8 mouse cellular contexts compared by ENCODE assay signal in the genomic region with DNA sequence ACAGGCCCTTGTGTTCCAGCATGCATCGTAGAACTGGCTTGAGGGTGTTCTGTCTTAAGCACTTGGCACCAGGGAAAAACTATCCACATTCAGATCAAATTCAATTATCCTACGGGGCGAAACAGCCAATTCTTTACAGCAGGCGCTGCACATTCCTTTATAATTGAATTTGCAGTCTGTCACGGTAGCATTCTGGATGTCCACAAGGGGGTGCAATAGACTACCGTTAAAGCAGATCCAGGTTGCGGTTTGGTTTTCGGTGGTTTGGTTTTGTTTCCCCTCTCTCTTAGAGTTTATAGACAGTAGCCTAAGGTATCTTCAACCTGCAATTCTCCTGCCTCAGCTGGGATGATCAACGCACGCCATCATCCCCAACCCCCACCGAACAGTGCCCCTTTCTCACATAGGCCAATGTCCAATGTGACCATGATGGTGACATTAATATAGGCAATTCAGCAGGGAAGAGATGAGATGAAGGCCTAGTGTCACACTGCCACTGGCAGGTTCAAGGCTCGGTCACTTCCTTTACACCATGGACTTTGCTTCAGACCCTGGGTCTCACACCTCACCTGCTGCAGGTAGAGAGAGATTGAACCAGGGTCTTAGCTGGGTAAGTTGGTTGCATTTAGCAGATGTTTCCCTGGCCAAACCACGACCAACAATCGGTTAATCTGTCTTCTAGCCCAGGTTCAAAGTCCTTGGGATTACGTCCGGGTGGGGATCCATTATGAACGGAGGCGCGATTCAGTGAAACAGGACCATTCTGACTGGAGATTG. TPM values are rescaled to one million over a fixed set of nuclear protein-coding genes. Genes with fewer than 3 reads are reported as not detected.
A peak's percentile ranks its signal among the peaks of the same experiment; 100 is the strongest.
DNase-seq lines count a peak whose midpoint lies in the region; ATAC-seq and TF ChIP-seq lines count a peak whose summit lies in the region.

No protein-coding gene starts in this region.

- no peaks in the 10 kb centered on the region for H3K36me3 ChIP-seq in forebrain, embryonic 13.5 days (ENCODE audit: poor library complexity, severe bottlenecking)
- H3K36me3 ChIP-seq in kidney, embryonic 14.5 days (ENCODE audit: control insufficient read depth, insufficient read depth, low read length), result peaks cover 3% of the 10 kb centered on the region; the same call in 1 of the 2 replicates
- H3K36me3 ChIP-seq in lung, embryonic 14.5 days (ENCODE audit: insufficient read depth), result no peaks in the 10 kb centered on the region; the same call in 1 of the 2 replicates
- no peaks in the 10 kb centered on the region for H3K36me3 ChIP-seq in splenic B cell, adult 2 months (ENCODE audit: control insufficient read depth, insufficient read depth, low read length, poor library complexity, severe bottlenecking)

- H3K27me3 ChIP-seq in forebrain, embryonic 13.5 days, result peaks cover 13% of the 10 kb centered on the region
- H3K27me3 ChIP-seq in kidney, embryonic 14.5 days (ENCODE audit: control insufficient read depth, insufficient read depth, low read length), result peaks cover 3% of the 10 kb centered on the region; the same call in 1 of the 2 replicates
- no peaks in the 10 kb centered on the region for H3K27me3 ChIP-seq in lung, embryonic 14.5 days (ENCODE audit: insufficient read depth, low read length)
- H3K27me3 ChIP-seq in splenic B cell, adult 2 months (ENCODE audit: control insufficient read depth, insufficient read depth, low read length, poor library complexity, severe bottlenecking), result no peaks in the 10 kb centered on the region

- no peak overlapping the region for H3K9ac ChIP-seq in forebrain, embryonic 13.5 days
- no peak overlapping the region for H3K9ac ChIP-seq in kidney, embryonic 14.5 days (ENCODE audit: low read depth, low read length)
- no peak overlapping the region for H3K9ac ChIP-seq in lung, embryonic 14.5 days

- DNase-seq in 3T3-L1 (ENCODE audit: low read depth, low spot score) (peak; percentile 61), A20 (ENCODE audit: low read depth, low spot score) (peak; percentile 75)
- peak; percentile 40 for DNase-seq in brain, embryonic 18.5 days (ENCODE audit: low read depth, low spot score)
- peak; percentile 86 for DNase-seq in lung, embryonic 14.5 days
- peak; percentile 84 for DNase-seq in splenic B cell, adult 2 months (ENCODE audit: low read depth, low spot score)
- DNase-seq in gastrocnemius, postnatal 25 days, result no peak

- TF ChIP-seq CTCF in lung, embryonic 14.5 days (IDR thresholded peaks at IDR 0.05; ENCODE audit: low read depth), result peak; percentile 76

- no peaks in the 10 kb centered on the region for H3K9me3 ChIP-seq in forebrain, embryonic 13.5 days (replicated peaks)
- H3K9me3 ChIP-seq in kidney, embryonic 14.5 days (ENCODE audit: control insufficient read depth, low read length), result no peaks in the 10 kb centered on the region
- no peaks in the 10 kb centered on the region for H3K9me3 ChIP-seq in lung, embryonic 14.5 days (ENCODE audit: low read depth, low read length)

- peak; percentile 15; the same call in 1 of the 2 replicates for ATAC-seq in forebrain, embryonic 13.5 days
- no peak for ATAC-seq in kidney, embryonic 14.5 days (ENCODE audit: low FRiP score, low TSS enrichment)
- no peak for ATAC-seq in lung, embryonic 14.5 days (ENCODE audit: insufficient read depth)

- H3K4me3 ChIP-seq in forebrain, embryonic 13.5 days, result no peak overlapping the region
- H3K4me3 ChIP-seq in kidney, embryonic 14.5 days (ENCODE audit: low read length), result no peak overlapping the region
- no peak overlapping the region for H3K4me3 ChIP-seq in lung, embryonic 14.5 days (ENCODE audit: low read depth, low read length)

- 43% methylated on average over 19 of the region's 19 CpGs for WGBS in forebrain, embryonic 13.5 days
- 51% methylated on average over 19 of the region's 19 CpGs for WGBS in kidney, embryonic 14.5 days
- 51% methylated on average over 19 of the region's 19 CpGs for WGBS in lung, embryonic 14.5 days

- H3K27ac ChIP-seq in forebrain, embryonic 13.5 days, result no peak overlapping the region
- no peak overlapping the region for H3K27ac ChIP-seq in kidney, embryonic 14.5 days (ENCODE audit: low read depth, low read length)
- H3K27ac ChIP-seq in lung, embryonic 14.5 days (ENCODE audit: low read depth), result no peak overlapping the region

- H3K4me2 ChIP-seq in forebrain, embryonic 13.5 days, result no peak overlapping the region
- 0 out of 2 replicates have a peak overlapping the region, but pooled peaks have one; percentile 5 for H3K4me2 ChIP-seq in kidney, embryonic 14.5 days (replicated peaks; ENCODE audit: low read depth, low read length)
- no peak overlapping the region for H3K4me2 ChIP-seq in lung, embryonic 14.5 days

- peaks cover 10% of the 10 kb centered on the region for H3K4me1 ChIP-seq in forebrain, embryonic 13.5 days
- 0 out of 2 replicates have a peak, but pooled peaks cover under 1% of the 10 kb centered on the region for H3K4me1 ChIP-seq in kidney, embryonic 14.5 days (ENCODE audit: control insufficient read depth, insufficient read depth, low read length)
- 0 out of 2 replicates have a peak, but pooled peaks cover 3% of the 10 kb centered on the region for H3K4me1 ChIP-seq in lung, embryonic 14.5 days (ENCODE audit: insufficient read depth)

RNA-seq across cellular contexts. Expression of gene Creg1, which starts 12.2 kb away (rescaled TPM):
- polyA plus RNA-seq in forebrain, embryonic 13.5 days (2015; fragmentation: Nextera tagmentation; extraction: Ambion mirVana), result 21.2 and 21.5 TPM in 2 replicates
- polyA plus RNA-seq in kidney, embryonic 14.5 days (2014; fragmentation: Nextera tagmentation; extraction: Ambion mirVana), result 53.8 and 56.9 TPM in 2 replicates
- polyA plus RNA-seq in lung, embryonic 14.5 days (2014; fragmentation: Nextera tagmentation; extraction: Ambion mirVana), result 54.3 and 58.3 TPM in 2 replicates
- total RNA-seq in gastrocnemius, postnatal 25 days (2021), result 10 to 100 TPM; 49.6 to 62.8 TPM

RNA-seq across cellular contexts. Expression of gene Cd247, which starts 12.8 kb away (rescaled TPM):
- polyA plus RNA-seq in forebrain, embryonic 13.5 days (2015; fragmentation: Nextera tagmentation; extraction: Ambion mirVana), result 0.63 and 2.2 TPM in 2 replicates
- 0.88 and 1.2 TPM in 2 replicates for polyA plus RNA-seq in kidney, embryonic 14.5 days (2014; fragmentation: Nextera tagmentation; extraction: Ambion mirVana)
- polyA plus RNA-seq in lung, embryonic 14.5 days (2014; fragmentation: Nextera tagmentation; extraction: Ambion mirVana), result 1.1 and 1.5 TPM in 2 replicates
- under 1 TPM; 0.43 to 0.70 TPM for total RNA-seq in gastrocnemius, postnatal 25 days (2021)
